Mouse (Mus musculus) heart, adult 2 months (tissue): Measurements from ENCODE around the gene Pdgfd.
"Not testable (repeated sequence)": the region's sequence is repeated elsewhere in the genome, so short reads cannot be mapped to it uniquely, and the experiment has no call there.

Experiments
- CTCF ChIP-seq: fragments of 200-600 bp; IDR thresholded peaks from 2 replicates; pipeline ENCODE4 v1.8.1; 2022; ENCODE audit warnings: antibody characterized with exemption, mild to moderate bottlenecking, moderate library complexity
- POLR2A ChIP-seq: fragments of 200-500 bp; IDR thresholded peaks from 2 replicates; pipeline ENCODE4 v1.6.1; 2011; ENCODE audit warnings: mild to moderate bottlenecking, low read depth, low read length, control low read depth; ENCODE audit not compliant: insufficient read depth

- TF ChIP-seq POLR2A, CTCF: not testable (repeated sequence)
These were observed 67.6 kb downstream of the Pdgfd start for GRCm38 (mm10) chr9:6235982-6236381.
